Mouse (Mus musculus) layer of hippocampus, adult 18-20 months (tissue): ENCODE data around the gene Gm10647. TPM values are rescaled to one million over a fixed set of nuclear protein-coding genes. Genes with fewer than 3 reads are reported as not detected.
"Not testable (repeated sequence)": the region's sequence is repeated elsewhere in the genome, so short reads cannot be mapped to it uniquely, and the experiment has no call there.

Experiments used
- DNase-seq, 2 experiments: peaks; one replicate each; pipeline ENCODE4 v3.0.0; 2022; ENCODE audit warnings: low spot score in 2 of 2
- long read RNA-seq: library from polyadenylated mRNA; stranded (forward); transcript quantifications from one replicate; pipeline ENCODE4 v2.0.0, GENCODE M21; 2021
- total RNA-seq, 2 experiments: library from RNA; stranded (reverse); gene quantifications; 2 replicates each; pipeline ENCODE4 v1.2.3; 2021

Gm10647 gene
- total RNA-seq, result under 1 TPM; 0.36 to 0.59 TPM
- long read RNA-seq, result 0 reads

DNA sequence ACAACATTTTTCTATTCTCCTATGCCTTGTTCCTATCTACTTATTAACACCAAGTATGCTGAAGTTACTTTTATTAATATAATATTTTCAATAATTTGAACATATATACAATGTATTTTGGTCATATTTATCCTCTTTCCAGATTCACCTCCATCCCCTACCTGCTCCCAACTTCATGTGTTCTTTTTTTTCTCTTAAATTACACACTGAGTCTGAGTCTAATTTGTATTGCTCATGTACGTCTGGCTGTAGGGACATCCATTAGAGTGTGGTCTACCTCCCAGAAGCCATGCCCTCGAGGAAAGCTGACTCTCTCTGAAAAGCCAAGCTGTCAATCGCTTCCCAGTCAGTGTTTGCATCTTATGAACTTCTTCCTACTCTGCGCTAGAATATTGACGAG lies at the start of gene Gm10647:
Gene Gm10647 (plus strand): TSS at position 301 of the 400 bp plus-strand sequence.
- DNase-seq, result no peak

DNA sequence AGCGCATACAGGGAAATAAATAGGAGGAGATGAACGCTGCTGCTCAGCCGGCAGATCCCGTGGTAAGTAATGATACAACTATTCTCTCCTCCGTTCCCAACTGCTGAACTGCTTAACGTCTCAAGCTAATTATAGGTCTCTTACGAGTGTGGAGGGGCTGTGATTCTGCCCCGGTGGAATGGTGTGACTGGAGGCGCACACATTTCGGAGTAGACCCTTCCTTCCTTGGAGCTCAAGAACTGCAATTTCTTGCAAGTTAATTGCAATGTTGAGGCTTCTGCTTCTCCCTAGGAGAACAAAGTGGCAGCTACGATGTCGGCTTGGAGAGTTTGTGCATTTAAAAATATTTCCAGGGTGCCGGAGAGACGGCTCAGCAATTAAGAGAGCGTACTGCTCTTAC lies 48.4 kb upstream of the Gm10647 start:
- DNase-seq, result no peak

DNA sequence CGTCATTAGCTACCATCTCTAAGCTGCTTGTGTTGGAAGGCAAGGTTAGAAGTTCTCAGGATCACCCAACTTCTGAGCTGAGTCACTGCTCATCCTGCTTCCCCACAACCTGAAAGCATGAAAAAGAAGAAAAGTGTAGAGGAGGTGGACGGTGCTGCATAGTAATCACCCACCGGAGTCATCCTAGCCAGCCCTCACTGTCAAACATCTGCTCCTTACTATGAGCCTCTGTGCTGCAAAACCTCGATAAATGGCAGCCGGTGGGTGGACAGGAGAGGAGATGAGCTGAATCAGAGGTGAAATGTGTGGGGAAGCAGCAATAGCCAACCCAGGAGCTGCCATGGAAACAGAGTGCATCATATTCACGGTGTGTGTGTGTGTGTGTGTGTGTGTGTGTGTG lies 44.0 kb upstream of the Gm10647 start:
- DNase-seq, result no peak

DNA sequence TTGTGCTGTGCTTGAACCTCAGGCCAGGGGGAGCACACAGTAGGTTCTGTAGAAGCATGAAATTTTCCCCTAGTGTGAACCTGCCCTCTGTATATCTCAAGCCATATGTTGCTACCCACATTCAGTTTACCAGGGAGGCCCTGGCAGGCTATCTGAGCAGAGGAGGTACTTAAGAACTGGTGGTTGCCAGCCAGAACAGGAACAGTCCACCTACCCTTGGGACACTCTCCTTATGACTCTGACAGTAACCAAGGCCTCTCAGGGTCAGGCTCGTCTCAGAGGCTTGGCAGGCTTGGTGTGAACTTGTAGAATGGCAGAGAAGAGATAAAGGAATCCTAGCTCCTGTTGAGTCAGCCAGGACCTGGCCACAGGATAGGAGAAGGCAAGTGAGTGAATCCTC lies 35.8 kb upstream of the Gm10647 start:
- DNase-seq, result no peak

DNA sequence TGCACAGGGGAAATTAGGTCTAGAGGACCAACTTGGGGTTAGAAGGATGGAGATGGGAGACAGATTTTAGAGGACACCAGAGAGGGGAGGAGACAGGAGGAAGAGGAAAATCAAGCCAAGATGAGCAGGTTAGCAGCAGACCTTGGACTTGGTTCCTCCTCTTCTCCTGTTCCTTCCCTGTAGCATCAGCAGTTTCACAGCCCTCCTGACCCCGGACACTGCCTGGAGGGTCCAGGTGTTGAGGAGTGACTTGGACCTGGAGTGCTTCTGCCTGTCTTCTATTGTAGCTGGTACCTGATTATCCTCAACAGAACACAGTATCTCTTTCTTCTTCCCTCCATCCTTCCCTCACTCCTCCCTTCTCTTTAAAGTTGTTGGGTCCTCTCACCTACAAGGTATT lies 28.1 kb upstream of the Gm10647 start:
- DNase-seq, result no peak

DNA sequence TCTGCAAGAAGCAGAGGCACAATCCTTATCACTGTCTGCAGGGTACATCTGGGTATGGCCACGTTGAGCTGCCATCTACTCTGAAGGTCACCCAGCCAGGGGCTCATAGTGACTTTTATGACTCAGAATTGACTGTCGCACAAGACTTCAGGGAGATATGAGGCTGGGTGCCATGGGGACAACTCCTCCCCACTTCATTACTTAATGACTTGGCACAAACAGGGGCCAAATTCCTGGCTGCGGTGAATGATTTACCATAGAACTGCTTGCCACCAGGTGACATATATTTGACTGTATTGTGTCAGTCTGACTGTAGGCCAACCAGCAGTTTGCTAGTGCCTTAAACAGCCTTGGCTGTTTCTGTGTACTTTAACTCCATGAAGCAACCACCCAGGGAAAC lies 27.6 kb upstream of the Gm10647 start:
- DNase-seq, result no peak

DNA sequence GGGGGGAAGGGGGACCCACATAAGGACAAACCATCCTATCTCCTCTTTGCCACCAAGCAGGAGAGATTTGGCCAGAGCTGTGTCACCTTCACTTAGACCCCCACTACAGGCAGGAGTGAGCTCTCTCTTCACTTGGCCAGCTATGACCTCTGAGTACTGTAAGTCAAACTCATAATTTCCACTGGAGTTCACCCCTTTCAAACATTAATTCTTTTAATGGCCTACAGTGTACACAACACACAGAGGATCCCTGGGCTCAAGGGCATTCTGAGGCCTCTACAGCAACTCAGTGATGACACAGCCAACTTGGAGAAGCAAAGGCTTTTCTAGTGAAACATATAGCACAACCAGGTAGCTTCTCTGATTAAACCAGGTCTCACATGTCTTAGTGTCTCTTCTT lies 26.1 kb upstream of the Gm10647 start:
- DNase-seq, result no peak

DNA sequence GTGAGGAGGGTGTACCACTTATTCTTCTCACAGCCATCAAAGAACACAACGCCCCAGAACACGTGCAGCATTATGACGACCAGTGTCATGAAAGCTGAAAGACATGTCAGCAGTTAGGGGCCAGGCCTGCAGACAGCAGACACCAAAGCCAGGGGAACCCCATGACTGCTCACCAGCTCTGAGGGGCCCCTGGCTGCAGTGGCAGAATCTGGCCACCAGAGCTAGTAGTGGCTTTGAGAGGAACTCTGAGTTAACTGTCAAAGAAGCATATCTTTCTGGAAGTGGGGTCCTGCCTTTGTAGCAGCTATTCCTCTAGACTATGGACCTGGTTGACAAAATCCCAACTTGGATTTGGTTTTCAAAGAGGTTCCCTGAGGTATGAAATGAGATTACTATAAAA lies 12.3 kb upstream of the Gm10647 start:
- not testable (repeated sequence) for DNase-seq

DNA sequence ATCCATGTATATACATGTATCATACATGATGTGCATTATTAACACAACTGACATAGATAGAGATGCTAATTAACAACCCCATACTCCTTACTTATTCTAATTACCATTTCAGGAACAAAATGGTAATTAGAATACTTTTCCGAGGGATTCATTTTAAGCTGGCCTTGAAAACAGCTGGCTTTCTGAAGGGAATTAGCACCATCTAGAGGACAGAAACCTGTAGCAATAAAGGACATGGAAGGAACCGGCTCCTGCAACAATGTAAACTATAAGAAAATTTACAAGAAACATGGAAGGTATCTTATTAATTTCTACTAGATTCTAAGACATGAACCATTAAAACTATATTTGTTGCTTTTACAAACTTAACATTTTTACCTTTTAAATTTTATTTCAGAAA lies 9.0 kb upstream of the Gm10647 start:
- DNase-seq, result peak in 1 of 2 experiments; percentile 67

DNA sequence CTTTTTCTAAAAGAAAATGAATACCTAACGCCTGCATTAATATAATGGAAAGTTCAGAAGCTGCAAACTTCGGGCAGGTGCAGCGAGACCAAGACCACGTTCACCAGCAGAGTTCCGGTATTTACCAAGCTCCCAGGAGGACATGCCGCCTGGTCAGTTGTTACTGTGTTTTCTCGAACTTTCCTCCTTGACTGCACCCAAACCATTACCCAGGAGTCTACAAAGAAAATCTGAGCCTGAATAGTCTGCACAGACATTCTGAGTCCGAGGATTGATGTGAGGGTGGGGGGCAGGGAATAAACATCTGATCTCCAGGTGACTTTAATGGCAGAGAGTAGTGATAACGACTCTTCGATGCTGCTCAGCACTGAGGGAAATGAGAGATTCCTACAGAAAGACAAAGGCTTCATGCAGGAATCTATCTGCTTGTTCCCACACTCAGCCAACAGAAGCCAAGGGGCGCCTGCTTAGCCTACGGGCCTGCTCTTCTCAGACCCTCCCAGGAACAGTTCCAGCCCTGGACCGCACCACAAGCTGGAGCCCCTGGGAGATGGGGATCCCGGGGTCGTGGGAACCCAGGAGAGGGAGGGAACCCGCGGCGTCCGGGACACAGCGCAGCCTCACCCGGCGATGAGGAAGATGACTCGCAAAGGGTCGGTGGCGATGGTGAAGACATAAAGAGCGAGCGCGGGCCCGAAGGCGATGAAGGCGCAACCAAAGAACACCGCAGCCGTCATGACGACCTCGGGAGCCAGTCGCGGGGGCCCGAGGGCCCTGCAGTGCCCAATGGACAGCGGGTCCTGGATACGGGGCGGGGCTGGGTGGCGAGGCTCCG lies 2.0 kb upstream of the Gm10647 start:
- peak in 1 of 2 experiments; percentile 28 for DNase-seq

DNA sequence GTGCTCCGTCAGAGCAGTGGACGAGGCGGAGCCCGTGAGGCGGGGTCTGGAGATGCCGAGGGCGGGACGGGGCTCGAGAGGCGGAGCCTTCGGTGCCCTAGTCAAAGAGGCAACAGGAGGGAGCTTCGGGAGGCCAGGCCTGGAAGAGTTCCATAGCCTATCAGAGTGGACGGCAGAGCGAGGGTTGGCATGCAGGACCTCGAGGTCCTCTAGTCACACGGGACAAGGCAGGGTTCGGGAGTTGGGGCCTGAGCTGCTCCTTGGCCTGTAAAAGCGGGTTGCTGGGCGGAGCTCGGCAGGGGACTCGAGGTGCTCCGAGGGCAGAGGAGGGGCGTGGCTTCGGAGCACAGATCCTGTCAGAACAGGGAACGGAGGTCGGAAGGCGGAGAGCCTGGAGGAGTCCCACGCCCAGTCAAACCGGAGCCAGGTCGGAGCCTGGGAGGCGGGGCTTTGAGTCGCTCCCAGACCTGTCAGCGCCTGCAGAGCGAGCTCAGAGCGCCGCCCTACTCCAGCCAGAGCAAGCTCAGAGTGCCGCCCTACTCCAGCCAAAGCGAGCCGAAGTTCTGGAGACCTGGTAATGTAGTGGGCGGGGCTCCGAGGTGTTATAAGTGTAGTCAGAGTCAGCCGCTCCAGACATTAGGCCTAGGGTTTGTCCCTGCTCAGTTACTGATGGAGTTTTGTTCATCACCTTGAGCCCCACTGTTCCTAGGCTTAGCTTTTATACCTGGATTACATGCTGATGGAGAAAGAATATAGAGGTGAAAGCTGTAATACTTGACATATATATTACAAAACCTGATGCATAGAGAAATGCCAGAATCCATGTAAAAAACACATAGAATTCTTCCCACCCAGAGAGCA lies 1.1 kb upstream of the Gm10647 start, which contains the start of gene Aph1b:
Gene Aph1b (minus strand): TSS at position 27 of the 861 bp plus-strand sequence.
- peak; percentile 94 to 96 for DNase-seq

DNA sequence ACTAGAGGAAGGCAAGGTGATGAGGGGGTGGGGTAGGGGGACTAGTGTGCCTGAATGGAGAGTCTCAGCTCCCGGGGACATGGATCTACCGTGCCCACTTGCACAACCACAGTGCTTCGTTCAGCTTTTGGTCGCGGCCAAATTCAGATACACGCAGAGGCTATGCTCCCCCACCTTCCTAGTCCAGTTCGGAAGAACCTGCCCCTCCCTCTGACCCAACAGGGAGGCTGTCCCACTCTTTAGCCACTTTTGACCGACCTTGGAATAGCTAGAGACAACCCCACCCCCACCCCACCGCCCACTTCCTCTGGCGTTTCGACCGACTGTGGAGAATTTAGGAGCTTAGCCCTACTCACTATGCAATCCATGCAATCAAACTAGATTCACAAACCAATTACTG lies 5.1 kb downstream of the Gm10647 start:
- no peak for DNase-seq

DNA sequence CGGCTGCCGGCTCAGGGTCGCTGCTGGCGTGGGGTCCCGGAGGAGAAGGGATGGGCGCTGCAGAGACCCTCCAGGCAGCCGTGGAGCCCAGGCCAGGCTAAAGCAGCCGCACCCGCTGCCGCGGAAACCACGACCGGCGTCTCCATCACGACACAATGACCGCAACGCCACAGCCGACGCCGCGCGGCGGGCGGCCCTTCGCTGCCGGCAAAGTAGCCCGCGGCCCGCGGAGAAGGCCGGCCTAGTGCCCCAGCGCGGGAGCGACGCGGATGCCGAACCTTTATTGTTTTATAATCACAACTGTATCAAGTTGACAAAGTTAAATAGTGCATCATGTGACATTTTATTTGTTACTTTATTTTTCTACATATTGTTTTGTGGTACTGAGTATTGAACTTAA lies 9.1 kb downstream of the Gm10647 start:
- DNase-seq, result not testable (repeated sequence)

DNA sequence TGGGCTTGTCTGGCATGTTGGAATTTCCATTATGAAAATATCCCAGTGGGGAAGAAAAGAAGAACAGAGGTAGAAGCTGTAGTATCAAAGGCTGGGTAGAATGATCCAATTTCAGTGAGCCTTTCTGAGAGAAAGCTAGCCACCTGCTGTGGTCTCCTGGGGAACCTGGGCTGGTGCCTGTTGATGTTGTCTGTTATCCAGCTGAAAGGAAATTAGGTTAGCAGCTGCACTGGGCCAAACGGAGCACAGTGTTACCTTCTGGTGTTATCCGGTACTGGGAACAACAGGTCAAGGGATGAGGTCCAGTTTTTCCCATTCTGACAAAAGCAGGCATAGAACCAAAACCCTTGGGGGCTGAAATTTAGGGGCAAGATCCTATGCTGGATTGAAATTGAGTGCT lies 16.6 kb downstream of the Gm10647 start:
- no peak for DNase-seq

DNA sequence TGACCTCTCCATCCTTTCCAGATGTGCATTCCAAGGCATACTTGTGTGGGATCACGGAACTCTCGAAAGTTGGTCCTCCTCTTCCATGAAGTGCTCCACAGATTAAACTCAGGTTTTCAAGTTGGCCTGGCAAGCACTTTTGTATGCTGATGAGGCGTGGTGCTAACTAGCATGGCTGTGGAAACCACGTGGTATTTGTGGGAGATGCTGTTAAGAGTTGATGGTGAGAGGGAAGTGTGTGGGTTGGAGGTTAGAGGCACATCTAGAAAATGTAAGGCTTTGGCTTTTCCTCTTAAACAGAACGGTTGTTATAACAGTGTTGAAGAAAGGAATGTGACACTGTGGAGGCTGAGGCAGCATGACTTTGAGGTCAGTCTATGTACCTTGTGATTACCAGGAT lies 24.2 kb downstream of the Gm10647 start:
- DNase-seq, result no peak

DNA sequence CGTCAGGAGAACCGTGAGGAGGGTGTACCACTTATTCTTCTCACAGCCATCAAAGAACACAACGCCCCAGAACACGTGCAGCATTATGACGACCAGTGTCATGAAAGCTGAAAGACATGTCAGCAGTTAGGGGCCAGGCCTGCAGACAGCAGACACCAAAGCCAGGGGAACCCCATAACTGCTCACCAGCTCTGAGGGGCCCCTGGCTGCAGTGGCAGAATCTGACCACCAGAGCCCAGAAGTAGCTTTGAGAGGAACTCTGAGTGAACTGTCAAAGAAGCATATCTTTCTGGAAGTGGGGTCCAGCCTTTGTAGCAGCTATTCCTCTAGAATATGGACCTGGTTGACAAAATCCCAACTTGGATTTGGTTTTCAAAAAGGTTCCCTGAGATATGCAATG lies 25.4 kb downstream of the Gm10647 start:
- not testable (repeated sequence) for DNase-seq

DNA sequence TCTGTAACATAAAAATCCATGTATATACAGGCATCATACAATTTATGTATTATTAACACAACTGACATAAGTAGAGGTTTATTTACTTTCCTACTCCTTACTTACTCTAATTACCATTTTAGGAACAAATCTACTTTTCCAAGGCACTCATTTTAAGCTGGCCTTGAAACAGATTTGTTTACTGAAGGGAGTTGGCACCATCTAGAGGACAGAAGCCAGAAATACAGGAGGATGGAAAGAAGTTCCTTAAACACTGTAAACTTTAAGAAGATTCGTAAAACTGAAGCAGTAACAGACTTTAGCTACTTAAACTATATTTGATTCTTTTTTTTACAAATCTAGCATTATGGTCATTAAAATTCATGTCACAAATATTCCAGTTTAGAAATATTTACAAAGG lies 29.2 kb downstream of the Gm10647 start:
- DNase-seq, result peak in 1 of 2 experiments; percentile 63

DNA sequence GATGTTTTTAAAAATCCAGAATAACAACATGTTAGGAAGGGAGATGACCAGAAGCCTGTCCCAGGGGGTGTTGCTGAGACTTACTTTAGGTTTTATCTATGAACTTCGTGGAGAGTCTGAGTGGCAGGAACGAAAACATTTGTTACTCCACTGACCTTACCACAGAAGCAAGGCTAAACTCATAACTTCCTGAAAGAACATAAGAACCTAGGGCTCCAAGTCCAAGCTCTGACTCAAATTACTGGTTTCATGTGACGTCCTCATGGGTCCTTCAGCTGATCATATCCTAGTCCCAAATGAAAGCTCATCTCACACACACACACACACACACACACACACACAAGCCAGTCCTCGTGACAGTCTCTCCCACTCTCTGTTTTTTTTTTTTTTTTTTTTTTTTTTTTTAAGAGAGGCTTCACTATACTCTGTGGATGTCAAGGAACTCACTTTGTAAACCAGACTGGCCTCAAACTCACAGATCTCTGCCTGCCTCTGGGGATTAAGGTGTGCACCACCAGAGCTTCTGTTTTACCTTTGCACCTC lies 35.6 kb downstream of the Gm10647 start:
- DNase-seq, result no peak

DNA sequence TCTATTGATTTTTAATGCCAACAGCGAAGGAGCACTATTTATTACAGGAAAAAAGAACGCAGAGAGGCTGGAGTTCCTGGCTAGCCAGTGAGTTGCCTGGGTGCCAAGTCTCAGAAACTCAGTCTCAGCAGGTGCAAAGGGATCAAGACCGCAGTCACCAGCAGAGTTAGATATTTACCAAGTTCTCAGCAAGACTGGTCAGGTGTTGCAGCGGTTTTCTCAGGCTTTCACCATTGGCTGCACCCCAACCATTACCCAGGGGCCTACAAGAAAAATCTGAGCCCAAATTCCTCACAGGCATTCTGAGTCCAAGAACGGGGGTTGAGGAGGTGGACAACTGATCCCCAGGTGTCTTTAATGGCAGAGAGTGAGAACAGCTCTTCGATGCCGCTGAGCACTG lies 37.0 kb downstream of the Gm10647 start:
- peak in 1 of 2 experiments; percentile 17 for DNase-seq

DNA sequence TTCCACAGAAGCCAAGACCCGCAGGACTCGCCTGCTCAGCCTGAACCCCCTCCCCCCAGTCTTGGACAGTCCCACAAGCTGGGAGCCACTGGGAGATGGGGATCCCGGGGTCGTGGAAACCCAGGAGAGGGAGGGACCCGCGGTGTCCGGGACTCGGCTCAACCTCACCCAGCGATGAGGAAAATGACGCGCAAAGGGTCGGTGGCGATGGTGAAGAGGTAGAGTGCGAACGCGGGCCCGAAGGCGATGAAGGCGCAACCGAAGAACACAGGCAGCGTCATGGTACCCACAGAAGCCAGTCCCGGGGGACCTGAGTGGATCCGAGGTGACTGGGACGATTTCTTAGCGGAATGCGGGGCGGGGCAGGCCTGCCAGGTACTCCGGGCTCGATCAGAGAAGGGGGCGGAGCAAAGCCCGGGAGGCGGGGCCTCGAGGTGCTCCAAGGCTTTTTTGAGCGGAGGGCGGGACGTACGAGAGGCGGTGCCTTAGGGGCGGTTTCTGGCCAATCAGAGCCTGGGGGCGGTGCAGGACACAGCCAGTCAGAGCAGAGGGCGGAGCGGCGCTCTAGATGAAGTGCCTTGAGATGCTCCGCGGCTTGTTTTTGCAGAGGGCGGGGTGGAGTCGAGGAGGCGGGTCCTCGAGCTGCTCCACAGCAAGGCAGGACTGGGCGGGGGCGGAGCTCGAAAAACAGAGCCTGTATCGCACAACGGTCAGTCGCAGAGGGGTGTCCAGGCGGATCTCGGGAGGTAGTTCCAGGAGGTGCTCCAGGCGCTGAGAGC lies 37.7 kb downstream of the Gm10647 start, which contains the start of gene Aph1c:
Gene Aph1c (minus strand): TSS at position 409 of the 779 bp plus-strand sequence.
- peak; percentile 98 to 99 for DNase-seq

DNA sequence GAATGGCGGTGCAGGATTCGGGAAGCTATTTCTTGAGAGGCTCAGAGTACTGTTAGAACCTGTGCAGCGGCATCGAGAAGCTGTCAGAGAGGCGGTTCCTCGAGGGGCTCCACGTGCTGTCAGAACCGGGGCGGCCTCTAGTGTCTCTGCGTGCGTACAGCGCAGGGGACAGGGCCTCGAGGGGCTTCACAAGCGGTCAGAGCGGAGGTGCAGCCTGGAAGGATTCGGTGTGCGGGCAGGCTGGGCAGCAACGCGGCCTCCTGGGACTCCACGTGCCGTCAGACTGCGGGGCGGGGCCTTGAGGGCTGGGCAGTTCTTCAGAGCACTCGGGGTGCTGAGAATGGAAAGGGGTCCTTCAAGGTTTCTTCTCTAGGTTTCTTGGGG lies 38.2 kb downstream of the Gm10647 start:
- DNase-seq, result no peak
